Mouse (Mus musculus) layer of hippocampus, postnatal 25 days (tissue): ENCODE data around the gene Cyp2s1. TPM values are rescaled to one million over a fixed set of nuclear protein-coding genes. Genes with fewer than 3 reads are reported as not detected.
"Not testable (repeated sequence)": the region's sequence is repeated elsewhere in the genome, so short reads cannot be mapped to it uniquely, and the experiment has no call there.

ENCODE experiments used
- DNase-seq, 2 experiments: peaks; one replicate each; pipeline ENCODE4 v3.0.0; 2022; ENCODE audit warnings: mixed read lengths in 2 of 2, low spot score in 1 of 2; ENCODE audit errors: extremely low spot score in 1 of 2
- total RNA-seq, 2 experiments: library from RNA; stranded (reverse); gene quantifications; 2 replicates each; pipeline ENCODE4 v1.2.3; 2021

Cyp2s1 gene
- total RNA-seq, 2 experiments from 2014 or later, result 1.2 to 1.3 TPM

DNA sequence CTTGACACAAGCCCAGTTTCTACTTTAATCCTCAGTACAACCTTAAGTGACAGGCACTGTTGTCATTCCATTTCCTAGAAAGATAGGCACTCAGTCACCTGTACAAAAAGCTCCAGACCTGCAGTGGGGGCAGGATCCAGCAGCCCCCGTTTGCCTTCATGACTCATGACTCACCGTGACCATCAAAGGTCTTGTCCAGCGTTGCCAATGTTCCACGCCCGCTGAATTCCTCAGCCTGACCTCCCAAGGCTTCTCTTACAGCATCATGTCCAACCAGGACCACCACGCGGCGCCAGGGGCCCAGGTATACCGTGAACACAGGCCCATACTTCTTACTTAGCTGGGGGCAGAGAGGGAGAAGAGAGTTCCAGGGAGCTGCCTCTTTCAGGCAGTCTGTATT lies 2.0 kb downstream of the Cyp2s1 start:
- DNase-seq, result no peak

DNA sequence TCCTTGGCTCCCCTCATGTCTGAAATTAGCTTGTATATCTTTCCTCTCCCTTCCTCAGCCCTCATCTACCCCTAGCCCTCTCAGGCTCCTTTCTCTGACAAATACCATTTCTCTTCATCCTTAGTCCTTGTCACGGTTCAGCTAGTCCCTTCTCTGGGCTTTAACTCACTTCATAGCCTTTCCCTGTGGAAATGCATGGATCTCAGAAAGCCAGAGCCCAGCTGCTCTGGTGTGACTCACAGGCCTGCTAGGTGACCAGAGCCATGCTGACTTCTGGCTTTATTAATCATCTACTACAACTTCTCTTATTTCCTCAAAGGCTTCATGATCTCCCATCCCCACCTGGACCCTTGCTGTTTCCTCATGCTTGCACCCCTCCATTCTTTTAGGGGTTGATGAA lies 4.5 kb downstream of the Cyp2s1 start:
- DNase-seq, result no peak

DNA sequence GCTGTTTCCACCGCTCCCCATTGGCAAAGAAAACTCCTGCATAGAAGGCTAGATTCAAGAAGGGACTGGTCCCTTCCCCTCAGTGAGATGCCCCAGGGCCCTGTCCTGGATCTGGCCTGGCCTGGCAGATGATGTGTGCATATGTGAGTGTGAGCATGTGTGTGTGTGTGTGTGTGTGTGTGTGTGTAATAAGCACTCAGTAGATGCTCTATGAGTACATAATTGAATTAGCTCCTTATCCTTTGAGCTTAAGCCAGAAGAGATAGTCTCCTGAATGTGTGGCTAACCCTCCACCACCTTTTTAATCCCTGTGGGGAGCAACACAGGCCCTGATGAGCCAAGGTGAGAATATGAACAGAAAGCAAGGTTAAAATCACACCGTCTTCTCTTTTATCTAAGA lies 5.0 kb downstream of the Cyp2s1 start:
- DNase-seq, result no peak

DNA sequence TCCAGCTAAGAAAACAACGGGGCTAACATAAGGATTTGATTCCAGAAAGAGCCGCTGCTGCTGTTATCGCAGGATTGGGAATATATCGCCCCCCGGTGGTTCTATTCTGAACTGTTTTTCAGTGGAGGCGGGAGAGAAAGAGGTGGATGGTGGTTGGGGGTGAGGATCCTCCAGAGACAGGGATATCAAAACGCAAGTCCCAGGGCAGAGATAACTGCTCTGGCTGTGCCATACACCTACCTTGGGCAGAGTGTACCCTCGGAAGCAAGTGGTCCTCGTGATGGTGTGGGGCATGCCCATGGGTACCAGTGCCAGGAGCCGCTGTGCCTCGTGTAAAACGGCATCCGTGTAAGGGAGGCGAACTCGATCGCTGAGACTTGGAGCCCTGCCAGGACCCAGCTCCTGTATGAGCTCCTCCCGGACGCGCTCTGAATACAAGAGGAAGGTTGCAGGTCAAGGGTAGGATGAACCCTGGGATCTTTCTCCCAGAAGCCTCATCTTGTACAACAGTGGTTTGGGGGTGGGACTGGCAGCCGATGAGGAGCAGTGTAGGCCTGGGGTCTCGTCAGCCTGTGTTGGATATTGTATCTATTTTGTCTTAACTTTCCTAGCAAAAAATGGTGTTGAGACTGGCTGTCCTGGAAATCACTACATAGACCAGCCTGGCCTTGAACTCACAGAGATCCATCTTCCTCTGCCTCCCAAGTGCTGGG lies 10.9 kb downstream of the Cyp2s1 start:
- DNase-seq, result peak; percentile 68 to 85

DNA sequence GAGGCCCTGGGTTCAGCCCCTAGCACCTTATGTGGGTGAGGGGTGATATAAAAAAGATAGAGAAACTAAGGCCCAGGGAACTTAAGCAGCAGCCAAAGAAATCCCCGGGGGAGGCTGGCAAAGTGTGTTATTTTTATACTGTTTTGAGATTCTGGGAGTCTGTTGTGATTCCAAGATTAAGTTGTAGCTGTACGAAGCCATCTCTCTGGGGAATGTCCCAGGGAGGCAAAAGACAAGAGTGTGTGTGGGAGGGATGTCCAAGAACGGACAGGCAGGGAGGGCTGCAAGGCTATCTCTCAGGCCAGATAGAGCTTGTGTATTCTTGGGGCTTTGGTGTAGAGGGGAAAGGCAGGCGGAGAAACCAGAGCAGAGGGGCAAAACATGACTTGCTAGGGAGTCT lies 11.9 kb downstream of the Cyp2s1 start:
- no peak for DNase-seq

DNA sequence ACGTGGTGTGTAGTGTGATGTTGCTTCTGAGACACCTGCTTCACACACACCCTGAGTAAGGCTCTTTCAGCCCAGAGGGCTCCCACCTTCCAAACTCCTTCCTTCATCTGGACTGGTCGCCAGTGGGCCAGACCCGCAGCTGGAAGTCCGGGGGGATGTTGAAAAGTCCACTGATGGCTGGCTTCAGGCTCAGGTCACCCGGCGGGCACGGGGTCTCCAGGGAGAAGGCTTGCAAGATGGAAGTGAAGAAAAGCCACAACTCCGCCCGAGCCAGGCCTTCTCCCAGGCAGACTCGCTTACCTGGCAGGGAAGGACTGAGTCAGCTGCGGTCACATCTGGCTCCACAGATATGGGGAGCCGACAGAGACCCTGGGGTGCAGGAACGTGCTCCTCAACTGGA lies 13.3 kb downstream of the Cyp2s1 start:
- no peak for DNase-seq

DNA sequence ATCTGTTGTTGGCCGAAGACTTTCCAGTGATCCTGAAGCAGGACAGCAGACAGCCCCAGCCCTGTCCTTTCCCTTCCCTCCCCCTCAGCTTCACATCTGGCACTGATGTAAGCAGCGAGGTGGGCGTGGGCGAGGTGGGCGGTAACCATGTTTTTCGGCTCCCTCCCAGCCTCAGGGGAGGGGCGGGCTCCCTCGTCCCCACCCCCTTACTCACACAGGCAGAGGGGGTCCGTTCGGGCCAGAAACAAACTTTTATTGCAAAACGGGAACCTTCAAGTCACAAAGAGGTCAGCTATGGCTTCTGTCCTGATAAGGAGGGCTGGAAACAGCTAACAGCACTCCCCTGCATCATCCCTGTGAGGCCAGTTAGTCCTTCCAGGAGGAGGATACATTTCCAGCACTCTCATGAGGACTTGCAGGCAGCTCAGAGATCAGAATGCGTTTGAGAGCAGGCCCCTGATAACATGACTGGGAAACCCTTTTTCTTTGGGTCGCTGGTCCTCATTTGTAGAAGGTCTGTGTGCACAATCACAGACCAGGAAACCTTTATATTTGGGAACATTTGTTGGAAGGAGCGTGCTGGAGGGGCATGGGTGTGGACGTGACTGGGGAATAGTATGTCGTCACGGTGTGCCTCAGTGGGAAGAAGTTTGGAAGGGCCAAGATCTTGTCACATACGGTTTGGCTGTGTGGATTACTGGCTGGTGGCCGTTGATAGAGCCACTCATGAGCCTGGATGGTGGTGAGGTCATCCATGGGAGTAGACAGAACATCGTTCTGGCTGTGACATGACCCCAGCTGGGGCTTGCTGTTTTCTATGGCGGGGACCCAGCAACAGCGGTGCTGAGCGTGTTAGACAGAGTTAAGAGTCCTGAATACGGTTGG lies 14.2 kb downstream of the Cyp2s1 start:
- DNase-seq, result no peak

DNA sequence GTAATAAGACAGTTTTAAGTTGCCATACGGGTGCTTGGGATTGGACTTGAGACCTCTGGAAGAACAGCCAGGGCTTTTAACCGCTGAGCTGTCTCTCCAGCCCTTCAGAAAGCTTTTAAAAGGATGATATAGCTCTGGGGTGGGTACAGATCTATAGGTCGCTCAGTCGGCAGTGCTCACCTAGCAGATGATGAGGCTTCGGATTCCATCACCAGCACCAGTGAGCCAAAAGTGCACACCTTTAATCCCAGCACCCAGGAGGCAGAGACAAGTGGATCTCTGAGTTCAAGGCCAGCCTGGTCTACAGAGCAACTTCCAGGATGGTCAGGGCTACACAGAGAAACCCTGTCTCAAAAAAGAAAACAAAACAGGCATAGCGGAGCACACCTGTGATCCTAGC lies 15.7 kb downstream of the Cyp2s1 start:
- no peak for DNase-seq

DNA sequence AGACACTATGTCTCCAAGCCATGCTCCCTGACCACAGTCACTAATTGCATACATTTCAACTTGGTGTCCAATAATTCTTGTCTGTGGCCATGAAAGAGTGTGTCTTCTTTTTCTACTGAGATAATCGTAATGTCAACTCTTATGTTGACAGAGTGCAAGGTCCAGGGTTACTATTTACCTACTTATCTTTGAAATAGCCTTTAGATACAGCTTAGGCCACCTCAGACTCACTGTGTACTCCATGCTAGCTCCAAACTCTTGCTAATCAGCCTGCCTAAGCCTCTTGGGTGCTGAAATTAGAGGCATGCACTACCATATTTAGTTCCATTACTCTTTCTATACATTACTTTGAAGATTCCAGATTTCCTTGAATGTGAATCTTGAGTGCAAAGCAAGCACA lies 17.3 kb downstream of the Cyp2s1 start:
- DNase-seq, result no peak

DNA sequence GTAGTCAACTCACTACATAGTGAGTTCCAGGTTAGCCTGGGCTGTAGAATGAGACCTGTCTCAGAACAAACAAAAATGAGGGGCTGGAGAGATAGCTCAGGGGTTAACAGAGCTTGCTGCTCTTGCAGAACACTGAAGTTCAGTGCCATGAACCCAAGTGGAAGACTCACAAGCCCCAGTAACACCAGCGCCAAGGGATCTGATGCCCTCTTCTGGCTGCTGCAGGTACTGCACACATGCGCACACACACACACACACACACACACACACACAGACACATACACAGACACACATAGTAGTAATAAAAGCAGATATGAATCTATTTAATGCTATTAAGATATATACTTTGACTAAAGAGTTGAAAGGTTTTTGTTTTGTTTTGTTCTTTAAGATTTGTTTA lies 18.2 kb downstream of the Cyp2s1 start:
- no peak for DNase-seq

DNA sequence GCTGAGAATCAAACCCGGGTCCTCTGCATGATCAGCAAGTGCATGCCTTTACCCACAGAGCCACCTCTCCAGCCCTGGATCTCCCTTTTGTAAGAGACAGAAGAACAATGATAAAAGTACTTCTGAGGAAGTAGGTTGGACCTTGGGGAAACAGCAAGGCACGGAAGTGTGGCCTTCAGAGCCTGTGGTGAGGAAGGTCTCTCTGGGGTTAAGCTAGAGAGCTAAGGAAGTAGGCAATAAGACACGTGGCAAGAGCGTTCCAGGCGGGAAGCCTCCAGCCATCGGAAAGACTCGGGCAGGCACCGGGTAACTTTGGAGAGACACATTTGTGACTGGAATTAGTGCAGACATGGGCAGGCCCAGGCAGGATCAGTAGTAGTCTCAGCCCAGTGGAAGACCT lies 21.9 kb downstream of the Cyp2s1 start:
- no peak for DNase-seq

DNA sequence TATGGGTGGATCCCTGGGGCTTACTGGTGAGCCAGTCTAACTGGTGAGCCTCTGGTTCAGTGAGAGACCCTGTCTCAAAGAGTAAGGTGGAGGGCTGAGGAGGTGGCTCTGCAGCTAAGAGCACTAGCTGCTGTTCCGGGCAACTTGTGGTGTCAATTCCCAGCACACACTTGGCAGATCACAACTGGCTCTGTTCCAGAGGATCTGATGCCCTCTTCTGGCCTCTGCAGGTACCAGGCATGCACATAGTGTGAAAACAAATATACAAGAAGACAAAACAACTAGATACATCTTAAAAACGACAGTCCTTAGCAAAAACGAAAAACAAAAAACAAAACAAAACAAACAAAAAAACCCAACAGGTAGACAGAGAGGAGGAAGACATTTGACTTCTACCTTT lies 23.0 kb downstream of the Cyp2s1 start:
- no peak for DNase-seq

DNA sequence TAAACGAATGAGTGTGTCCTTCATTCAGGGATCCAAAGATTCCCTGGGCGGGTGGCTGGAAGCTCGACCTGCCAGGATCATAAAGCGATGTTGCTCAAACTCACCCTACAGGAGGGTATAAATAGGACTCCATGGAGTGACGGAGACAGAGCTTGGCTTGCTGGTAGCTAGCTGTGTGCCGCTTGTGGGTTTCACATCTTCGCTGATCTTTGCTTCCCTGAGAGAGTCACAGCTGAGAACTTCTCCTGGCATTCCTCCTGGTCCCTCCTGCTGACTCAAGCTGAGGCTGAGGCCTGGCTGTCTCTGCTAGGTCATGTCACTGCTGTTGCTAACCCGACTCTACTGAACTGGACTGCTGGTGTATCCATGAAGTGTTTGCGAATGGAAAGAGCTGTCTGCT lies 23.7 kb downstream of the Cyp2s1 start:
- DNase-seq, result not testable (repeated sequence)

DNA sequence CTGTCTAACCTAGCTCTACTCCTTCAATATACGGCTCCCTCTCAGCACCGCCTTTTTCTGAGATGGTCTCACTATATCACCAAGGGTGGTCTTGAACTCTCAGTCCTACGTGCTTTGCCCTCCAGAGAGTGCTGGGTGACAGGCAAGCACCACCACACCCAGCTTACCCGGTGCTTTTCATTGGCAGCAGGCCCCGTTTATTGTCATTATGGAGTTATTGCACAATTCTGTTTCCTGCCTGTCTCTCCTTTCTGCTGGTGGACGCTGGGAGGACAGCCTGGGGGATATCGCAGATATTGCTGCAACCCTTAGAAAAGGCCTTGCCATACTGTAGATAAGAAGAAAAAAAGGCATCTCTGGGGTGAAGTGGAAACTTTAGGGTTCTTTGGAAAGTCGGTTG lies 26.1 kb downstream of the Cyp2s1 start:
- DNase-seq, result no peak

DNA sequence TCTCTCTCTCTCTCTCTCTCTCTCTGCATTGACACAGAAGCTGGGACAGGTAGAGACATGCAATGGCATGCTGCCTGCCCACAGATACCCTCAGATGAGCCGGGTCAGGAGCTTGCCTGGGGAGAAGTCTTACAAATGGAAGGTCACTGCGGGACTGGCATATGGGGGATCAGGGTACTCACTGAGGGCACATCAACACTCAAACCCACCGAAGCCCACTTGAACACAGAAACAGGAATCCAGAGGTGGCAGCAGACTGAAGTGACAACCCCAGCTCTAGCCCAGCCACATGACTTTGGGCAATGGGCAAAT lies 27.6 kb downstream of the Cyp2s1 start:
- no peak for DNase-seq

DNA sequence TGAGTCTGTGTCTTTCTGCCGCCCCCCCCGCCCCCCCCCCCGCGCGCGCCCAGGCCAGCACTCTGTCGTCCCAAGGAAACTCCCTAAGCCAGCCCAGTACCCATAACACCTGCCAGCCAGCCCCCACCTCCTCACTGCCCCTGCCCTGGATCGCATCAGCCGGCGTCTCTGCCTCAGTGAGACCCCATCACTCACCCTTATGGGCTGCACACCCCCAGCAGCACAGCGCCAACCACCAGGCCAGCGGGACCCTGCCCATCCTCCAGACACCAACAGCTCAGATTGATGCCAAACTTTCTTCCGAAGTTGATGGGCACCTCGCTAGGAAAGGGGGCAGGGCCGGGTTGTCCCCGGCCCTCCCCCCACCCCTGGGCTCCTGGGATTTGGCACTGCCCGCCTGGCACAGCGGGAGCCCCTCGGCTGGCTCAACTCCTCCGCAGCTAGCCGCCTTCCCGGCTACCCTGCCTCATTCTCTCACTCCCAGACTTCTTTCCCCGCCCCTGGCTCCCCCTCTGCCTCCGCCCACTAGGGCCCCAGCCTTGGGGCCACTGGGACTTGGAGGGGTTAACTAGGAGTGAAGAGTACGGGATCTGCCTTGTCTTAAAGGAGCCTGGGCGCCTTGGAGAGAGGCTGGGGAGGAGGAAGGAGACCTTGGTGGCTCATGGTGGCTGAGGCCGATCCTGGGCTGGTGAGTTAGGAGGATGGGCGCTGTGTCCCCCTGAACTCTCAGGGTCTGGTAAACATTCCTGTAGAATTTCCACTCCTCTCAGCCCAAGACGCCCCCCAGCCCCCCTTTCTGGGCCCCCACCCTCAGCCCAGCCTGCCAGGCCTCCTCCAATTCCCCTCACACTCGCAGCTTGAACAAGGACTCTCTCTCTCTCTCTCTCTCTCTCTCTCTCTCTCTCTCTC lies 28.2 kb downstream of the Cyp2s1 start, which contains the start of gene Axl:
TSS of gene Axl (minus strand) at position 486 of the 909 bp plus-strand sequence.
- DNase-seq, result peak; percentile 27 to 33

DNA sequence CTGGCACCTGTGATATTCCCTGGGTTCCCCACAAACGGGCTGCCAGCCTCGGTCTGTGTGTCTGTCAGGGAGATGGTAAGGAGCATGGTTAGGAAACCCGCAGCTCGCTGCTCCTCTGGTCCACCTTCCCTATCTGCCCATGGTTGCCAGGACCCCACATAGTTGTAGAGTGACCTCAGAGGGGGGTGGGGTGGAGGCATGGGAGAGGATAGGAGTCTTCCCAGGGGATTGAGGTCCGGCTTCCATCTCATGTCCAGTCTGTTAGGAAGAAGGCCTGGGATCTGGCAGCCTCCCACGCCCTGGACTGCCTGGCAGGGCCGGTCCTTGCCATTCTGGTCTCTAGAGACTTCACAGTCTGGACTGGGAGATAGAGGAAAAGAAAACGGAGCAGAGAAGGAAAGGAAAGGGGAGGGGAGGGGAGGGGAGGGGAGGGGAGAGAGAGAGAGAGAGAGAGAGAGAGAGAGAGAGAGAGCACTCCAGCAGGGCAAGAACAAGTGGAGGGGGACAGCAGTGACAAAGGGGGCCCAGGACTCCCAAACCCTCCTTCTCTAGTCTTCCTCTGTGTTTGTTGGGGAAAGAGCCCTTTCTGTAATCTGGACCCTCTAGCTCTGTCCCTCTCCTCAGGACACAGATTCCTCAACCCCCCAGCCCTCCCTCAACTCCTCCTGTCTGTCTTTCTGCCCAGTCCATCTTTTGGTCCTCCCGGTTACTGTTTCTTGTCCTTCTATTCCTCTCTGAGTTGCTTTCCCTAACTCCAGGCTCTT lies 29.1 kb downstream of the Cyp2s1 start:
- no peak for DNase-seq

DNA sequence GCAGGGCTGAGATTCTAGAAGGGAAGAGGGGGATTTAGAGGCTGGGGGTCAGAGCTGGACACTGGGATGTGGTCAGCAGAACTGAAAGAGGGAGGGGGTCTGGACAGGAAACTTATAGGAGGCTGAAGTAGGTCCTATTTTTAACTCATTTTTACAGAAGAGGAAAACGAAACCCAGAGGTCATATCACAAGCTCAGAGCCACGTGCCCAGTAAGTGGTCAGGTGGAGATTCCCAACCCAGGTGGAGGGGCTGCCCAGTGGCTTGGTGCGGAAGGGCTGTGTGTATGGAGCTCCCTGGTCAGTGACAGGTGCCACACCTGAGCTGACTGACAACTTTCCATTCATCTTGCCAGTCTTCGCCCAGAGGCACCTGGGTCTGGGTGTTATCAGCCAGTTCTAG lies 29.7 kb downstream of the Cyp2s1 start:
- no peak for DNase-seq

DNA sequence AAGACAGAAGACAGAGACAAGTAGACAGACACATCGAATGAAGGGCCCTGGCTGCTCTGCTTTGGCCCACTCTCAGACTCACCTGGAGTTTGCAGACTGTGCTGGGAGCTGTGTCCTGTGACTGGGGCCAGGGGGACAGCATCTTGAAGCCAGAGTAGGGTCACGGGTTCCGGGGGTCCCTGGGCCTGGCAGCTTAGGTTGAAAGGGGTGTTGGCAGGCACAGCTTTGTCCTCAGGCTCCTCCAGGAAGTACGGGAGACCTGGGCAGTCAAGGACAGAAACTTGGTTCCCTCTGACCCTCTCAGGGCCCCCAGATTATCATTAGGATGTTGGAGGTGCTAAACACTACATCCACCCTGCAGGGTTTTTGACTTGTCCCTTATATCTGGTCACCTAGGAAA lies 31.0 kb downstream of the Cyp2s1 start:
- no peak for DNase-seq

DNA sequence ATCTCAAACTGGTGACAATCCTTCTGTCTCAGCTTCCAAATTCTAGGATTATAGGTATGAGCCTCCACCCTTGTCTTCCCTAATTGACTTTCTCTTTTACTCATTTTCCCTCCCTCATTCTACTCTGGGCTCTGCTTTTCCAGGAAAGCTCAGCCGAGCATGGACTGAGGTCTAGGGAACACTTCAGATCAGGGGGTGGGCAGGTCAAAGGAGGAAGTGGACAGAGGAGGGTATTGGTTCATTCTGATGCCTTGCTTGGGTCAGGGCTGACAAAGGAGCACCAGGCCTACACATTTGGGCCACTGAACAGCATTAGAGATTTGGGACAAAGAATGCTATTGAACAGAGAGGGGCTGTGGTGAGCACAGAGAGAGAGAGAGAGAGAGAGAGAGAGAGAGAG lies 31.9 kb downstream of the Cyp2s1 start:
- no peak for DNase-seq
